Mouse (Mus musculus) Muller cell, postnatal 12 days (primary cell): ENCODE data around the gene Adarb2.
A peak's percentile ranks its signal among the peaks of the same experiment; 100 is the strongest.

Experiments
- DNase-seq: peaks from one replicate; pipeline ENCODE4 v3.0.0-alpha.2; 2015; ENCODE audit errors: inconsistent ontology term

Gene Adarb2

DNA sequence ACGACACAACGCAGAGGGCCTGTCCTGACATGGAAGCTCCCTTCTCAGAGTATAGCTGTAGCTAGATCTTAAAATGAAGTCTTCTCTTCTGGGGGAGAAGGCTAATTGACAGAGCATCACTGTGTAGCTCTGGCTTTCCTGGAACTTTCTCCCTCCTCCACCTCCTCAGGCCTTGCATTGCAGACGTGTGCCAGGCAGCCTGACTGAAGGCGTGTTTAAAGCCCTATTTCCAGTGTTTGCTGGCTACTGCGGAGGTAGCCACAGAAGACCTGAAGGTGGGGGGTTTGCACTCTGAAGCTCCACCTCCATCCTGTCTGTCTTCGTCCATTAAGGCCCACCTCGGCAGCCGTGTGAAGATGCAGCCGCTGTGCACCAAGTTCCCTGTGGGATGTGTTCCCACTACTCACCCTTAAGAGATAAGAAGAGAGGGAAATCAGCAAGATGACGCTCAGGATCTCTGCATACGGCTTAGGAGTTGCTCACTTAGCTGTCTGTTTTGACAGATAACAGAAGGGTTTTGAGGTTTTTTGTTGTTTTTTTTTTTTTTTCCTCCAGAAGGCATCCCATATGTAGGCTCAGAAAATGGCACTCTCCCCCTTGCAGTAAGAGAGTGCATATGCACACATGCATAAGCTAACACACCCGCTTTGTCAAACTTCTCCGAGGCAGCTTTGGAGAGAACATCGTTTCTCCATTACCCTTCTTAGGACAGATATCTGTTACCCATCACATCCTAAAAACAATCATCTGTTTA lies 581.8 kb downstream of the Adarb2 start:
- DNase-seq, result no peak

DNA sequence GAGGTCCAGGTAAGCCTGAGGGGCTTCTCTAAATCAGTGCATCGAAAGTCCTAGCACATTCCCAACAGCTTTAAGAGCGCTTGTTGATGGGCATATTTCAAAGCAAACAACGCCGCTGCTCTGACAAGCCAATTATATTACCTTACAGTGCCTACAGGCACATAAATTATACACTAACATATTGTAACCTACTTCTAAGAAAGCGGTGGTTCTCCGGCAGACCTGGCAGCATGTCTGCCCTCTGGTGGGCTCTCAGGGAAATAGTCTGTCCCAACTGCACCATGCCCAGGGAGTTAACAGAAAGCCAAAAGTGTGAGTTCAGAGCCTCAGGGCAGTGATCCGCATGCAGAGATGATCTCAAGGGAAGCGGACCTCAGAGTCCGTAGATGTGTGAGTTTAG lies 582.5 kb downstream of the Adarb2 start:
- DNase-seq, result no peak

DNA sequence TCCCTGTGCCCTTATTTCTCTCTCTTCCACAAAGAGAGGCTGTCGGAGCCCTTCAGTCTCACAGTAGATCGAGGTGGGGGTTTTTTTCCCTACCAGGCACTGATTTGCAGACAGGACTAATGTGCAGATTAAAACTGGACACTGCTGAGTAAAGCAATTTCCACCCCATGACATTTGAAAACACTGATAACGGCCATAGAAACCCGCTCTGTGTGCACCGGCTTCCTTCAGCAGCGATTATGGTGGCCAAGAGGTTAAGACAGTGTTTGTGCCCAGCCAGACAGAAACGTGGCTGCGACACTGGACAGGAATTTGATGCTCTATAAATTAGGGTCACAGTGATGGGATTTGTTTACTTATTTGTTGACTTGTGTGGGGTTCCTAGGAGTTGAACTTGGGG lies 590.6 kb downstream of the Adarb2 start:
- DNase-seq, result no peak

DNA sequence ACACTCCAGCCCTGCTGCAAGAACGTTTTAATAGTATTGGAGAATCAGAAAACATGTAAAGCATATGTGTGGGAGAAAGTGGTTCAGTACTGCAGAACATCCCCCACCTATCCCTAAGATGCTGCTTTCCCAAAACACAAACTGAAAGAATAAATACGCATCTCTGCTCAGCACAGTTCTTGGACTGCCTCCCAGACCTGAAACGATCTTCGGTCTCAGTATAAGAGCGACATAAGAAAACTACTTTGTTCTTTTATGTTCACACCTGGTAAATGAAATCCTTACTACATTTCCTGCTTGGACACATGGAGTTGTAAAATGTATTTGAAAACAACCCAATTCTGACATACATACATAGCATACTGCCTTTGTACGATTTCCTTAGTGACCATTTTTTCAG lies 597.9 kb downstream of the Adarb2 start:
- DNase-seq, result no peak

DNA sequence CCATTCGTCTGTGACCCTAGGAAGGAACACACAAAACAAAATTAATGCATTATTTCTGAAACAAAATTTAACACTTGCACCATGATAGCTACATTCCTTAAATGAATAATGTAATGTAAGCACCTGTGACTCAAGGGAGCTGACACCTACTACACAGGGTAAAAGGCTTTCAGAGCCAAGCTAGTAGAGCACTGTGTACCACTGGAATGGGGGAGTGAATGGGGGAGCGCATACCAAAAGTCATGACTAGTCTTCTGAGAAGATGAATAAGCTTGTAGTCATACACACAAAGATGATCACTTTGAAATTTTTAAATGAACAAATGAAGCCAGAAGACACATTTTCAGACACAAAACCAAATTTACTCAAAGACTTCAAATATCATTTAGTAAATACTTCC lies 603.3 kb downstream of the Adarb2 start:
- peak; percentile 54 for DNase-seq
